Mouse (Mus musculus): ENCODE data around the gene Lctl.

- TF ChIP-seq MAFK (IDR thresholded peaks at IDR 0.05; ENCODE audit: insufficient read depth, low read depth, low read length) (no peak), CHD2 (IDR thresholded peaks at IDR 0.05; ENCODE audit: low read depth, low read length) (no peak), ZNF384 (IDR thresholded peaks at IDR 0.05; ENCODE audit: low read depth, low read length) (no peak)
Observed at GRCm38 (mm10) chr9:64094083-64094482, 22.9 kb upstream of the Lctl start.
